Mouse (Mus musculus) G1E-ER4 (cell line): Measurements from ENCODE around the gene Zfp770. TPM values are rescaled to one million over a fixed set of nuclear protein-coding genes. Genes with fewer than 3 reads are reported as not detected.
A peak's percentile ranks its signal among the peaks of the same experiment; 100 is the strongest.

Source experiments
- GATA1 ChIP-seq: IDR thresholded peaks from one replicate; pipeline ENCODE4 v1.8.0; 2012; ENCODE audit warnings: low read length, inconsistent platforms
- polyA plus RNA-seq: library from polyadenylated mRNA; stranded (reverse); fragments of >175 nt; gene quantifications from 2 replicates; pipeline ENCODE4 v1.2.3, GENCODE M21; 2012

Gene Zfp770
- polyA plus RNA-seq, 1 experiment: not detected

- peak; percentile 62 for TF ChIP-seq GATA1
These were observed 43.9 kb downstream of the Zfp770 start for GRCm38 (mm10) chr2:114157345-114157744.

- TF ChIP-seq GATA1: no peak
These were observed 44.6 kb downstream of the Zfp770 start for GRCm38 (mm10) chr2:114156639-114157038.

- no peak for TF ChIP-seq GATA1
These were observed 48.0 kb downstream of the Zfp770 start for GRCm38 (mm10) chr2:114153247-114153646.

- no peak for TF ChIP-seq GATA1
These were observed 54.3 kb downstream of the Zfp770 start for GRCm38 (mm10) chr2:114146864-114147458.

GRCm38 (mm10) chr2:114145315-114145801 is 55.9 kb downstream of the Zfp770 start:
- no peak for TF ChIP-seq GATA1

GRCm38 (mm10) chr2:114144915-114145314 is 56.4 kb downstream of the Zfp770 start:
- no peak for TF ChIP-seq GATA1

- no peak for TF ChIP-seq GATA1
These were observed 57.4 kb downstream of the Zfp770 start for GRCm38 (mm10) chr2:114143842-114144241.

Other genes starting within 250 kb of the Zfp770 start
- gene Gjd2, start 187.8 kb downstream of the Zfp770 start, polyA plus RNA-seq: not detected in 2 replicates
- not detected in 2 replicates for gene Actc1, start 147.9 kb downstream of the Zfp770 start, polyA plus RNA-seq
- gene Aqr, start 14.4 kb downstream of the Zfp770 start, polyA plus RNA-seq: 17.6 and 24.2 TPM in 2 replicates